Mouse (Mus musculus): Measurements from ENCODE around the gene Klhl8. TPM values are rescaled to one million over a fixed set of nuclear protein-coding genes. Genes with fewer than 3 reads are reported as not detected.
"Not testable (repeated sequence)": the region's sequence is repeated elsewhere in the genome, so short reads cannot be mapped to it uniquely, and the experiment has no call there.

The Klhl8 gene
- total and polyA plus RNA-seq, 2 experiments from 2014 or later: 32.0 to 38.7 TPM

DNA sequence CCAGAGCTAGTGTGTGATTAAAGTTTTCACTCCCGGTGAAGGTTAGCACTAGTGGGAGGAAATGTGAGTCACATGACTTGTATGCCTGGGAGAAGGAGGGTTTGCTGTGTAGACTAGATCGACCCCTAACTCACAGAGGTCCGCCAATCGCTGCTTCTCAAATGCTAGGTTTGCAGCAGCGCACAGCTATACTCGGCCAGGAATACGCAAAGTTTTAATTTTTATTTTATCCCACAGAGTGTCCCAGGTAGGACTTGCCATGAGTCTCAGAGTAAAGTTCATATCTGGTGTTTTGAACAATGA is 28.2 kb upstream of the Klhl8 start:
- H3K4me1 ChIP-seq (ENCODE audit: insufficient read depth, low read length): peaks cover 4% of the 10 kb centered on the region; the same call in 1 of the 2 replicates
- TF ChIP-seq CTCF (IDR thresholded peaks at IDR 0.05; ENCODE audit: low read depth): no peak
- DNase-seq (ENCODE audit: low spot score) (no peak), ATAC-seq (no peak)
- H3K27me3 ChIP-seq (ENCODE audit: insufficient read depth, low read length): peaks cover 13% of the 10 kb centered on the region; the same call in 1 of the 2 replicates
- H3K4me2 ChIP-seq (ENCODE audit: low read depth, low read length): peak overlapping the region; percentile 22
- WGBS: 35% methylated on average over 7 of the region's 7 CpGs
- no peak overlapping the region for H3K4me3 ChIP-seq (ENCODE audit: low read length)
- no peak overlapping the region for H3K9ac ChIP-seq (replicated peaks; ENCODE audit: low read length)
- H3K27ac ChIP-seq: no peak overlapping the region
- no peaks in the 10 kb centered on the region for H3K36me3 ChIP-seq (ENCODE audit: insufficient read depth, low read length)
- H3K9me3 ChIP-seq (ENCODE audit: low read length): no peaks in the 10 kb centered on the region

DNA sequence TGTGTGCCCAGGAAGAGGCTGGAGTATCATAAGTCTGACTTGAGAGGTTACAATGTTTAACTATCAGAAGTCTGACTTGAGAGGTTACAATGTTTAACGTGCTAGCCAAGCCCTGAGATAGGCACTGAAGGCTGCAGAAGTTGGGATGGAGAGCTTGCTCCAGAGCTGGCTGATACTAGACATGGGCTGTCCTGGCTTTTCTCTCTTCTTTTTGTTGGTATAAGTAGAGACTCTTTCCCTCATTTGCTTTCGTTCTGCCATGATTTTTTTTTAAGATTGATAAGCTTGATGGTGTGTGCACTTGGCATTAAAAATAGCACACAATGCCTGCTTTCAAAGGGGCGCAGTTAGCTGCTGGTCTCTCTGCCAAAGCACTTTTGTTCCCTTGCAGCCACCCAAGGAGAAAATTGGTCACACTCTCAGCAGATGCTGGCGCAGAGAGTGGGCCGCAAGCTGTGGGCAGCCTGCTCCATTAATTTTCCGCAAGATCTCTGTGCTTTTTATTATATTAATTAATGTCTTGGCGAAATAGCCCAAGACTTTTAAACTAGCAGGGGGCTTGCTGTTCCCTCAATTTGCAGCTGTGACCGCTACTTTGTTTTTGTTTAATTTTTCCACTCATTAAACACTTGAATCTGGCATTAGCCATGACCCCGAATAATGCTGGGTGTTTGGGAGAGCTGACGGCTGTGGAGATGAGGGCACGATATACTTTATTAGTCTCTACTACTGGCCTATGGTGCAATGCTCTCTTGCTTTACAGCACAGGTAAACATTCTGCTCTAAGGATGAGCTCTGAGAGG is 27.7 kb upstream of the Klhl8 start:
- H3K27ac ChIP-seq: no peak overlapping the region
- no peaks in the 10 kb centered on the region for H3K9me3 ChIP-seq (ENCODE audit: low read length)
- H3K9ac ChIP-seq (replicated peaks; ENCODE audit: low read length): no peak overlapping the region
- H3K4me2 ChIP-seq (ENCODE audit: low read depth, low read length): peak overlapping the region; percentile 22
- DNase-seq (ENCODE audit: low spot score) (peak; percentile 84), ATAC-seq (peak; percentile 93)
- no peak overlapping the region for H3K4me3 ChIP-seq (ENCODE audit: low read length)
- H3K36me3 ChIP-seq (ENCODE audit: insufficient read depth, low read length): no peaks in the 10 kb centered on the region
- H3K4me1 ChIP-seq (ENCODE audit: insufficient read depth, low read length): peaks cover 4% of the 10 kb centered on the region; the same call in 1 of the 2 replicates
- peaks cover 8% of the 10 kb centered on the region; the same call in 1 of the 2 replicates for H3K27me3 ChIP-seq (ENCODE audit: insufficient read depth, low read length)
- TF ChIP-seq CTCF (IDR thresholded peaks at IDR 0.05; ENCODE audit: low read depth): no peak
- 14% methylated on average over 11 of the region's 11 CpGs for WGBS

DNA sequence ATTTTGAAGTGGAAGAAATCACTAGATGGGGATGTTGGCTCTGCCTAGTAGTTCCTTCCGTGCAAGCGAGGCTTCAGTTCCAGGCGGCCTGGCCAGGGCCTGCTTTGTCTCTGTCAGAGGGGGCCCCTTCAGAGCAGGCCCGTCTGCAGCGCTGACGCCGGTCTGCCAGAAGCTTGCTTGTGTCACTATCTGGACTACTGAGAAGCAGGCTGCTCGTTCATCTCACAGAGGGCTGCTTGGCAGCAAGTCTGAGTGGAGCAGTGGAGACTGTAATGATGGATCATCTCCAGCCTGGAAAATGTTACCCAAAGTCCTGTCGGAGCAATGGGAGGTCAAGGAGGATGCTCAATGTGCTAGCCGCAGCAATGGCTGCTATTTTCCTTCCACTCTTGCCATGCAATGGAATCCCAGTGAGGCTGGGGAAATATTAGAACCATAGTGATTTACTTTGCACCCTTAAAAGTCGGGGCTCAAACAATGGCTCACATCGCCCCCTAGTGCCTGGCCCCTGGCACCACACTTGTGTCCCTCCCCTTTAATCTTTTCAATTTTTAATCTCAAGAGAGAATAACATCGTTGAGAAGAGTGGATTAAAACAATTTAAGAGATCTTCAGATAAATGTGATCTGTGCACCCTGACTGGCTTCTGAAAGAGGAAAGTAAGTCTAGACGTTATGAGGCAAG is 26.0 kb upstream of the Klhl8 start:
- peak; percentile 76 for DNase-seq (ENCODE audit: low spot score)
- Histone ChIP-seq H3K9ac (replicated peaks; ENCODE audit: low read length) (no peak overlapping the region), H3K4me1 (ENCODE audit: insufficient read depth, low read length) (peaks cover 4% of the 10 kb centered on the region; the same call in 1 of the 2 replicates)

DNA sequence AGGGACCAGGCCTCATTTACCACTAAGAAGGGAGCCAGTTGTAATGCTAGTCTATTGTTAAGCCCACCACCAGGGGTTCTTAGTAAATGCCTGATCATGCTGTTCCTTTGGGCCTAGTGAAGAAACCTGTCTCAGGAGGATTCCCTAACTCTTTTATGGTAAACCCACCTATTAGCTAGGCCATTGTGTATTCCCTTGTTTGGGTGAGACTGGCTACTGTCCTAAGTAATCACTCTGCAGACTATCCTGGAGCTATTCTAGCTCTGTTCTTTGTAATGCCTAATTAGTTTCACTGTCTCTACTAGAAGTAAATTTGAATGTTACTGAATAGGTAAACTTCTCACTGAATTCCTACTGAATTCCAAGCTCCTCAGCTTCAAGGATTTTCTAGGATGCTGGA is 20.9 kb upstream of the Klhl8 start:
- H3K9ac ChIP-seq (replicated peaks; ENCODE audit: low read length); ATAC-seq; H3K4me3 ChIP-seq (ENCODE audit: low read length); H3K4me1 ChIP-seq (ENCODE audit: insufficient read depth, low read length); H3K9me3 ChIP-seq (ENCODE audit: low read length); H3K27me3 ChIP-seq (ENCODE audit: insufficient read depth, low read length); H3K36me3 ChIP-seq (ENCODE audit: insufficient read depth, low read length); H3K27ac ChIP-seq; DNase-seq (ENCODE audit: low spot score); H3K4me2 ChIP-seq (ENCODE audit: low read depth, low read length): not testable (repeated sequence)

More for the DNA sequence above, 26.0 kb upstream of the Klhl8 start:
- no peaks in the 10 kb centered on the region for H3K9me3 ChIP-seq (ENCODE audit: low read length)
- peak; percentile 60 for TF ChIP-seq CTCF (IDR thresholded peaks at IDR 0.05; ENCODE audit: low read depth)
- peaks cover 7% of the 10 kb centered on the region; the same call in 1 of the 2 replicates for H3K27me3 ChIP-seq (ENCODE audit: insufficient read depth, low read length)
- ATAC-seq: peak; percentile 79
- peak overlapping the region; percentile 45; the same call in 1 of the 2 replicates for H3K27ac ChIP-seq
- H3K4me3 ChIP-seq (ENCODE audit: low read length): no peak overlapping the region
- WGBS: 23% methylated on average over 14 of the region's 14 CpGs
- H3K36me3 ChIP-seq (ENCODE audit: insufficient read depth, low read length): no peaks in the 10 kb centered on the region
- no peak overlapping the region for H3K4me2 ChIP-seq (ENCODE audit: low read depth, low read length)

DNA sequence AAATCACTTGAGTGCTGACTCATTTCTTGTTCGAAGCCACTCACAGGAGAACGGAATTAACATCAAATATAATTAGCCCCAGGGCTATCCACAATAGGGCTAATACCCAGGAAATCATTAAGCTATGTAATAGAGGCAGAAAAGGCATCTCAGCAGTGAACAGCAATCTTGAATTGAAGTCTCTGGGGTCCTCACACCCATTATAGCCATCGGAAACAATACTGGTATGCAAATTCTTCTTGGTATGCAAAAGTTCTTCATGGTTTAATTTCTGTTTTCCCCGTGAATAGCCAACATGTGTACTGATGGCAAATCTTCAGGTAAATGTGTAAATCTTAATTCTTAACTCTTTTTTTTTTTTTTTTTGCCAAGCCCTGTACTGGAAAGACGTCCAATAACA is 19.5 kb upstream of the Klhl8 start:
- H3K4me3 ChIP-seq (ENCODE audit: low read length): no peak overlapping the region
- no peak for TF ChIP-seq CTCF (IDR thresholded peaks at IDR 0.05; ENCODE audit: low read depth)
- no peak overlapping the region for H3K9ac ChIP-seq (replicated peaks; ENCODE audit: low read length)
- H3K9me3 ChIP-seq (ENCODE audit: low read length): no peaks in the 10 kb centered on the region
- no peak overlapping the region for H3K27ac ChIP-seq
- WGBS: 49% methylated on average over 5 of the region's 5 CpGs
- no peaks in the 10 kb centered on the region for H3K4me1 ChIP-seq (ENCODE audit: insufficient read depth, low read length)
- no peak overlapping the region for H3K4me2 ChIP-seq (ENCODE audit: low read depth, low read length)
- DNase-seq (ENCODE audit: low spot score): no peak
- H3K36me3 ChIP-seq (ENCODE audit: insufficient read depth, low read length): no peaks in the 10 kb centered on the region
- H3K27me3 ChIP-seq (ENCODE audit: insufficient read depth, low read length): no peaks in the 10 kb centered on the region; the same call in 1 of the 2 replicates
- no peak for ATAC-seq

DNA sequence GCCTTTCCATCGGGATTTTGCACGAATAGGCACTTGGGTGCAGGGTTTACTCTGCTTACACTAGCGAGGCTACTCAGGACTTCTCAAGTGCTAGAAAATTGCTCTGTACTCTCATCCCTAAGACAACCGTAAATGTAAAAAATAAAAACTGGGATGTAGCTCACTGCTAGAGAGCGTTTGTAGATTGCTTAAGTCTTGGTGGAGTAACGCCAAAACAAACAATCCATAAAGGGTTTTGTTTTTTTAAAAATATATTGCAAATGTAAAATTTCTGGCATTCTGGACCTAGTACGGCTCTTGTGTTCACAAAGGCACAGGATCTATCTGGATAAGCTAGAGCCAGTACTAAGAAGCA is 17.1 kb upstream of the Klhl8 start:
- no peak overlapping the region for H3K4me2 ChIP-seq (ENCODE audit: low read depth, low read length)
- no peak overlapping the region for H3K9ac ChIP-seq (replicated peaks; ENCODE audit: low read length)
- no peaks in the 10 kb centered on the region for H3K9me3 ChIP-seq (ENCODE audit: low read length)
- ATAC-seq: no peak
- no peaks in the 10 kb centered on the region for H3K4me1 ChIP-seq (ENCODE audit: insufficient read depth, low read length)
- no peak overlapping the region for H3K27ac ChIP-seq
- H3K4me3 ChIP-seq (ENCODE audit: low read length): no peak overlapping the region
- no peaks in the 10 kb centered on the region for H3K27me3 ChIP-seq (ENCODE audit: insufficient read depth, low read length)
- TF ChIP-seq CTCF (IDR thresholded peaks at IDR 0.05; ENCODE audit: low read depth): no peak
- DNase-seq (ENCODE audit: low spot score): no peak
- no peaks in the 10 kb centered on the region for H3K36me3 ChIP-seq (ENCODE audit: insufficient read depth, low read length)
- 85% methylated on average over 7 of the region's 7 CpGs for whole genome bisulfite sequencing

All from hindbrain, postnatal 0 days (tissue).